Mouse (Mus musculus): Measurements from ENCODE around the gene Grk5.

- no peak for TF ChIP-seq CTCF (IDR thresholded peaks at IDR 0.05; ENCODE audit: low read depth)
- no peak for TF ChIP-seq EP300 (optimal IDR thresholded peaks at IDR 0.05)
These were observed 1.5 kb downstream of the Grk5 start for GRCm38 (mm10) chr19:60891123-60891470.

Measured in stomach, postnatal 0 days (tissue).